Mouse (Mus musculus): ENCODE data around the gene Scn1a. TPM values are rescaled to one million over a fixed set of nuclear protein-coding genes. Genes with fewer than 3 reads are reported as not detected.

Gene Scn1a
- polyA plus RNA-seq, 1 experiment from 2014 or later, result 0.89 TPM

DNA sequence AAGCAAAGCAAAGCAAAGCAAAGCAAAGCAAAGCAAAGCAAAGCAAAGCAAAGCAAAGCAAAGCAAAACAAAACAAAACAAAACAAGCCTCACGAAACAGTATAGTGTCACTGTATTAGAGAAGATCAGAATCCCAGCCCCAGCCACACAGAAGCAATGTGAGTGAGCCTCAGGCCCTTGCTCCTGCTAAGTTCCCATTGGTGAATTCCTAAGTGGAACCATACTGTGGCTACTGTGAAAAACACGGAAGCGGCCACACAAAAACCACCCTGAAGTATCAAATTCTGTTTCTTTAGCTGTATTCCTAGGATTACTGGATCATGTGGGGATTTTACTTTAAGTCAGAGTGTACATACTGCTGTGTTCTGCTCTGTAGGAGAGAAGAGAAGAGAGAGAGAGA, 4.4 kb downstream of the Scn1a start:
- 40% methylated on average over 3 of the region's 3 CpGs for WGBS
- H3K27me3 ChIP-seq (ENCODE audit: control insufficient read depth, insufficient read depth, low read length), result no peaks in the 10 kb centered on the region
- no peak overlapping the region for H3K4me3 ChIP-seq (ENCODE audit: low read depth, low read length)

GRCm38 (mm10) chr2:66409740-66410290, 30.8 kb downstream of the Scn1a start:
- no peaks in the 10 kb centered on the region for H3K36me3 ChIP-seq (ENCODE audit: control insufficient read depth, insufficient read depth, low read length)
- H3K4me3 ChIP-seq (ENCODE audit: low read depth, low read length), result peak overlapping the region; percentile 30
- no peak overlapping the region for H3K27ac ChIP-seq (replicated peaks; ENCODE audit: low read depth, low read length)
- WGBS, result under 1% methylated on average over 14 of the region's 14 CpGs
- no peak overlapping the region for H3K9ac ChIP-seq (ENCODE audit: low read length)
- ATAC-seq (ENCODE audit: insufficient number of reproducible peaks, low FRiP score, low TSS enrichment, low read depth) (peak; percentile 54; the same call in 1 of the 2 replicates), DNase-seq (ENCODE audit: low spot score) (peak; percentile 65)
- peaks cover 4% of the 10 kb centered on the region; the same call in 1 of the 2 replicates for H3K27me3 ChIP-seq (ENCODE audit: control insufficient read depth, insufficient read depth, low read length)
- H3K4me1 ChIP-seq (ENCODE audit: control insufficient read depth, insufficient read depth, low read length), result no peaks in the 10 kb centered on the region; the same call in 1 of the 2 replicates
- H3K4me2 ChIP-seq (ENCODE audit: low read depth, severe bottlenecking), result peak overlapping the region; percentile 64
- no peaks in the 10 kb centered on the region for H3K9me3 ChIP-seq (ENCODE audit: control insufficient read depth, low read length)

More for the DNA sequence above, 4.4 kb downstream of the Scn1a start:
- H3K9ac ChIP-seq (ENCODE audit: low read length), result no peak overlapping the region
- no peak overlapping the region for H3K27ac ChIP-seq (replicated peaks; ENCODE audit: low read depth, low read length)
- H3K4me2 ChIP-seq (ENCODE audit: low read depth, severe bottlenecking), result no peak overlapping the region
- DNase-seq (ENCODE audit: low spot score) (no peak), ATAC-seq (ENCODE audit: insufficient number of reproducible peaks, low FRiP score, low TSS enrichment, low read depth) (peak; percentile 44; the same call in 1 of the 2 replicates)
- H3K36me3 ChIP-seq (ENCODE audit: control insufficient read depth, insufficient read depth, low read length), result no peaks in the 10 kb centered on the region
- H3K4me1 ChIP-seq (ENCODE audit: control insufficient read depth, insufficient read depth, low read length), result no peaks in the 10 kb centered on the region
- no peaks in the 10 kb centered on the region for H3K9me3 ChIP-seq (ENCODE audit: control insufficient read depth, low read length)

DNA sequence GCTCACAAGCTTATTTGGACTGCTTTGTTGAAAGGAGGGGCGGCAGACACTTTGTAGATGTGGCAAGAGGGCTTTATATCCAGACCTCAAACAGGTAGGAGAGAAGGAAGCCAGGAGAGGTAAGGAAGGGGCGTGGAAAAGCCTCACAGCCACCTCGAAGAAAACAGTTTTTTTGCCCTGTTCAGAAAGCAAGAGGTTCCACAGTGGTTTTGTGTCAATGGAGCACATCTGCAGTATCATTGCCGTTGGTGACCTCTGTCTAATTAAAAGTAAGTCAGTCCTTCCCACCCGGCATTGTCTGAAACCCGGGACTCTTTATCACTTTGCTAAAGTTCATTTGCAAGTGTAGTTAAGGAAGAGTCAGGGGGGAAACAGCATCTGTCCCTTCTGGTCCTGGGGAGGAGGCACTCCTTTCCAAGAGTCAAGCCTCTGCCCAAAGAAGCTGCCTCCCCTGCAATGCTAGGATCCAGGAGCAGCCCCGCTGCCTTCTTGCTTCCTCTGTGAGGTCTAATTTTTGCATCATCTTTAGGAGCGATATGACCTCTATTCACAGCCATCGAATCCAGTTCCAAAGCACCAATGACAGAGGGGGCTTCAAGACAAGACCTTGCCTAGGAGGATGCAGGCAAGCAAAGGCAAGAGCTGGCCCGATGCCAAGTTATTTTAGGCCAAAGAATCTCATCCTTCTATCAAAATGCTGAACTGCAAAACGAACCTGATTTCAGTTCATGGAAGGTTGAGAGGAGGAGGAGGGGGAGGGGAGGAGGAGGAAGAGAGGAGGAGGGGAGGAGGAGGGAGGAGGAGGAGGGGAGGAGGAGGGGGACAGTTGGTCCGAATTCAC, 31.5 kb downstream of the Scn1a start:
- WGBS, result 8% methylated on average over 12 of the region's 12 CpGs
- H3K4me1 ChIP-seq (ENCODE audit: control insufficient read depth, insufficient read depth, low read length), result no peaks in the 10 kb centered on the region; the same call in 1 of the 2 replicates
- peaks cover 4% of the 10 kb centered on the region; the same call in 1 of the 2 replicates for H3K27me3 ChIP-seq (ENCODE audit: control insufficient read depth, insufficient read depth, low read length)
- no peak overlapping the region for H3K9ac ChIP-seq (ENCODE audit: low read length)
- no peaks in the 10 kb centered on the region for H3K9me3 ChIP-seq (ENCODE audit: control insufficient read depth, low read length)
- H3K36me3 ChIP-seq (ENCODE audit: control insufficient read depth, insufficient read depth, low read length), result no peaks in the 10 kb centered on the region
- ATAC-seq (ENCODE audit: insufficient number of reproducible peaks, low FRiP score, low TSS enrichment, low read depth) (0 out of 2 replicates have a peak, but pooled peaks have one; percentile 9), DNase-seq (ENCODE audit: low spot score) (peak; percentile 36)
- peak overlapping the region; percentile 30 for H3K4me3 ChIP-seq (ENCODE audit: low read depth, low read length)
- H3K27ac ChIP-seq (replicated peaks; ENCODE audit: low read depth, low read length), result no peak overlapping the region
- peak overlapping the region; percentile 64; the same call in 1 of the 2 replicates for H3K4me2 ChIP-seq (ENCODE audit: low read depth, severe bottlenecking)

GRCm38 (mm10) chr2:66408456-66408855, 32.2 kb downstream of the Scn1a start:
- Histone ChIP-seq H3K4me2 (ENCODE audit: low read depth, severe bottlenecking) (no peak overlapping the region), H3K9ac (ENCODE audit: low read length) (no peak overlapping the region), H3K36me3 (ENCODE audit: control insufficient read depth, insufficient read depth, low read length) (no peaks in the 10 kb centered on the region), H3K4me1 (ENCODE audit: control insufficient read depth, insufficient read depth, low read length) (no peaks in the 10 kb centered on the region; the same call in 1 of the 2 replicates), H3K9me3 (ENCODE audit: control insufficient read depth, low read length) (no peaks in the 10 kb centered on the region), H3K27me3 (ENCODE audit: control insufficient read depth, insufficient read depth, low read length) (peaks cover 4% of the 10 kb centered on the region; the same call in 1 of the 2 replicates), H3K4me3 (ENCODE audit: low read depth, low read length) (no peak overlapping the region), H3K27ac (replicated peaks; ENCODE audit: low read depth, low read length) (no peak overlapping the region)
- ATAC-seq (ENCODE audit: insufficient number of reproducible peaks, low FRiP score, low TSS enrichment, low read depth) (no peak), DNase-seq (ENCODE audit: low spot score) (no peak)
- 15% methylated on average over 11 of the region's 11 CpGs for WGBS

DNA sequence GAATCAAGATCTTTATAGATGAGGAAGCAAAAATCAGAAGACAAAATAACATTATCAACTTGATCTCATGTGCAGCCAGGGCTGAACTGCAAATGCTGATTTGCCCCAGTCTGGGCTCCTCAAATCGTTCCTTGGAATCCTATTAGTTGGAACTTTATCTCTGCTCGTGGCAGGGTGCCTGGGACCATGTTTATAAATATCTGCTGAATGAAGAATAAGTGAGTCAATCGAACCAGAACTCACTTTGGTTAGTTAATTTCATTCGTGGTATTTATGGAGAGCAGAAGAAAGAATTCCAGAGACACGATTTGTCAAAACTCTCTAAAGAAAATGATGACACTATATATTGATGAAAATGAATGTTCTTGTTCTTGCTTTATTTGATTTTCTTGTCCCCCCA, 48.1 kb downstream of the Scn1a start:
- ATAC-seq (ENCODE audit: insufficient number of reproducible peaks, low FRiP score, low TSS enrichment, low read depth) (no peak), DNase-seq (ENCODE audit: low spot score) (no peak)
- Histone ChIP-seq H3K4me1 (ENCODE audit: control insufficient read depth, insufficient read depth, low read length) (no peaks in the 10 kb centered on the region), H3K9me3 (ENCODE audit: control insufficient read depth, low read length) (no peaks in the 10 kb centered on the region), H3K4me3 (ENCODE audit: low read depth, low read length) (no peak overlapping the region), H3K36me3 (ENCODE audit: control insufficient read depth, insufficient read depth, low read length) (no peaks in the 10 kb centered on the region), H3K4me2 (ENCODE audit: low read depth, severe bottlenecking) (no peak overlapping the region), H3K9ac (ENCODE audit: low read length) (no peak overlapping the region), H3K27ac (replicated peaks; ENCODE audit: low read depth, low read length) (no peak overlapping the region), H3K27me3 (ENCODE audit: control insufficient read depth, insufficient read depth, low read length) (no peaks in the 10 kb centered on the region)
- 87% methylated on average over 5 of the region's 5 CpGs for WGBS

DNA sequence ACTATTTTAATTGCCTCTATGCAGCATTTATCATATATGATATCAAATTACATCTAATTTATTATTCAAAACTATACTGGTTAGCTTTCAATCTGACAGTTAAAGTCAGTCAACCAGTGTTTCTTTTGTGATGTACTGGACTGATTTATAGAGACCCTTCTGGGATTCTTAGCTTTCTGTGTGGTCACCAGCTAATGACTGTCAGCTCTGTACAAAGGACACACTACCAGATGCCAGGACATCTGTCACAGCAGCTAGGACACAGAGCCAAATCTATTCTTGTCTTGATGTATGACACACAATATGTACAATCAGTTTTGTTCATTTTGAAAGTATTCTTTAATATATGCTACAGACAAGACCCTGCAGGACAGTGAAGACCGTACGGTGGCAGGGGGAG, 72.7 kb downstream of the Scn1a start:
- ATAC-seq (ENCODE audit: insufficient number of reproducible peaks, low FRiP score, low TSS enrichment, low read depth) (no peak), DNase-seq (ENCODE audit: low spot score) (no peak)
- no peaks in the 10 kb centered on the region for H3K4me1 ChIP-seq (ENCODE audit: control insufficient read depth, insufficient read depth, low read length)
- no peaks in the 10 kb centered on the region for H3K27me3 ChIP-seq (ENCODE audit: control insufficient read depth, insufficient read depth, low read length)
- no peak overlapping the region for H3K4me2 ChIP-seq (ENCODE audit: low read depth, severe bottlenecking)
- H3K36me3 ChIP-seq (ENCODE audit: control insufficient read depth, insufficient read depth, low read length), result no peaks in the 10 kb centered on the region
- H3K9me3 ChIP-seq (ENCODE audit: control insufficient read depth, low read length), result no peaks in the 10 kb centered on the region
- H3K9ac ChIP-seq (ENCODE audit: low read length), result no peak overlapping the region
- WGBS, result 95% methylated on average over 2 of the region's 2 CpGs
- no peak overlapping the region for H3K27ac ChIP-seq (replicated peaks; ENCODE audit: low read depth, low read length)
- H3K4me3 ChIP-seq (ENCODE audit: low read depth, low read length), result no peak overlapping the region

DNA sequence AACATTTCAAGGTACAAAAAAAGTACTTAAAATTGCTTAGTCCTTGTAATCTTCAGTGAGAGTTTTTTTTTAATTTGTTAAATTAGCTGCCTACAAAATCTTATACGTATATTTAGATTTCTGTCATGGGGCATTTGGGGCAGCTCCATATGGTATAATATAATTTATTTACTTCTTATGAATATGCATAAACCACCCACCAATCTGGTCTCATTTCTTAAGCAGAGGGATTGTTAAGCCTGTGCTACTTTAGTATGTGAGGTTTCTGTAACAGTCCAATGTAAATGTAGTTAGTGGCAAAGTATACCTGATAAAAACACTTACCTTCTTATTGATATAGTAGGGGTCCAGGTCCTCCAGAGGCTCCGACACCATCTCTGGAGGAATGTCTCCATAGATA, 90.0 kb downstream of the Scn1a start:
- Histone ChIP-seq H3K4me3 (ENCODE audit: low read depth, low read length) (no peak overlapping the region), H3K4me1 (ENCODE audit: control insufficient read depth, insufficient read depth, low read length) (no peaks in the 10 kb centered on the region), H3K9ac (ENCODE audit: low read length) (no peak overlapping the region), H3K27me3 (ENCODE audit: control insufficient read depth, insufficient read depth, low read length) (no peaks in the 10 kb centered on the region), H3K36me3 (ENCODE audit: control insufficient read depth, insufficient read depth, low read length) (no peaks in the 10 kb centered on the region), H3K9me3 (ENCODE audit: control insufficient read depth, low read length) (no peaks in the 10 kb centered on the region), H3K4me2 (ENCODE audit: low read depth, severe bottlenecking) (no peak overlapping the region), H3K27ac (replicated peaks; ENCODE audit: low read depth, low read length) (no peak overlapping the region)
- 93% methylated on average over 2 of the region's 2 CpGs for WGBS
- ATAC-seq (ENCODE audit: insufficient number of reproducible peaks, low FRiP score, low TSS enrichment, low read depth) (no peak), DNase-seq (ENCODE audit: low spot score) (no peak)

DNA sequence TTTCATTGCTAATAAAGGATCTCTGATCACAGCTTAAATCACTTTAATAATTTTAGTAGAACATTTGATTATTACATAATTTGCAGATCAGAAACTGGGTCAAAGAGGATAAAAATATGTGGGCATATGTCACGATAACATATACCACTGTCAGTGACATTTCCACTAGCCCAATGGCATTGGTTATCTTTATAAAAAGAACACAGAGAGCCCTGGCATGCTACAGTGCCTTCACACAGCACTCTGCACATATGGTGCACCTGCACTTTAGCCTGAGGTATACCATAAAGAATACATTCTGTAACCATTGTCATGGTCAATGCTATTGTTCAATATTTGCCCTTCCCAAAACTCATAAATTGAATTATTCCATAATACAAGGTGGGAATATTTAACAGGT, 94.0 kb downstream of the Scn1a start:
- no peak overlapping the region for H3K4me2 ChIP-seq (ENCODE audit: low read depth, severe bottlenecking)
- ATAC-seq (ENCODE audit: insufficient number of reproducible peaks, low FRiP score, low TSS enrichment, low read depth), result no peak
- no peak overlapping the region for H3K9ac ChIP-seq (ENCODE audit: low read length)
- no peaks in the 10 kb centered on the region for H3K36me3 ChIP-seq (ENCODE audit: control insufficient read depth, insufficient read depth, low read length)
- H3K9me3 ChIP-seq (ENCODE audit: control insufficient read depth, low read length), result no peaks in the 10 kb centered on the region
- 94% methylated on average over 1 of the region's 1 CpGs for WGBS
- no peaks in the 10 kb centered on the region for H3K27me3 ChIP-seq (ENCODE audit: control insufficient read depth, insufficient read depth, low read length)
- H3K27ac ChIP-seq (replicated peaks; ENCODE audit: low read depth, low read length), result no peak overlapping the region
- no peaks in the 10 kb centered on the region for H3K4me1 ChIP-seq (ENCODE audit: control insufficient read depth, insufficient read depth, low read length)
- no peak overlapping the region for H3K4me3 ChIP-seq (ENCODE audit: low read depth, low read length)
- no peak for DNase-seq (ENCODE audit: low spot score)

Measured in limb, embryonic 11.5 days (tissue).